Mouse (Mus musculus) lung, adult 10 weeks (tissue): ENCODE data around the gene Krt90. TPM values are rescaled to one million over a fixed set of nuclear protein-coding genes. Genes with fewer than 3 reads are reported as not detected.

Source experiments
- polyA plus RNA-seq: library from polyadenylated mRNA; stranded (reverse); fragments of 350-450 nt; fragmentation: Illumina TruSeq; extraction: RNeasy Lipid Tissue Mini Kit (QIAGEN cat#74804); gene quantifications from one replicate; pipeline ENCODE4 v1.2.3, GENCODE M21; 2014; ENCODE audit warnings: low read depth, low replicate concordance; ENCODE audit not compliant: insufficient read depth

The Krt90 gene
- not detected for polyA plus RNA-seq

GRCm38 (mm10) chr15:101562850-101563249 lies at the start of gene Krt90:
Gene Krt90 (minus strand): TSS chr15:101562950.

GRCm38 (mm10) chr15:101573796-101574345 lies 11.1 kb upstream of the Krt90 start, which contains the start of gene Krt75:
Gene Krt75 (minus strand): TSS chr15:101573904.

GRCm38 (mm10) chr15:101550567-101550966 lies 12.2 kb downstream of the Krt90 start, which contains the start of gene Krt82:
Gene Krt82 (minus strand): TSS chr15:101550667.

GRCm38 (mm10) chr15:101532720-101533119 lies 30.0 kb downstream of the Krt90 start, which contains the start of gene Krt84:
Gene Krt84 (minus strand): TSS chr15:101532820.

GRCm38 (mm10) chr15:101517161-101517560 lies 45.6 kb downstream of the Krt90 start, which contains the start of gene Gm49425:
Gene Gm49425 (minus strand): TSS chr15:101517261.

Other genes with a start within 250 kb of the Krt90 start
- gene Krt80, start 192.8 kb downstream of the Krt90 start, polyA plus RNA-seq, result 65.9 TPM
- 168 TPM for gene Krt7, start 151.9 kb downstream of the Krt90 start, polyA plus RNA-seq
- 0.25 TPM for gene Krt87, start 124.1 kb downstream of the Krt90 start, polyA plus RNA-seq
- not detected for gene Krt88, start 115.2 kb downstream of the Krt90 start, polyA plus RNA-seq
- gene Krt81, start 99.2 kb downstream of the Krt90 start, polyA plus RNA-seq, result not detected
- gene Krt86, start 89.5 kb downstream of the Krt90 start, polyA plus RNA-seq, result not detected
- not detected for gene Krt83, start 71.4 kb downstream of the Krt90 start, polyA plus RNA-seq
- not detected for gene Gm49425, start 45.7 kb downstream of the Krt90 start, polyA plus RNA-seq
- not detected for gene Krt84, start 30.1 kb downstream of the Krt90 start, polyA plus RNA-seq
- gene Krt82, start 12.3 kb downstream of the Krt90 start, polyA plus RNA-seq, result not detected
- gene Krt75, start 11.0 kb upstream of the Krt90 start, polyA plus RNA-seq, result not detected
- gene Gm5414, start 65.2 kb upstream of the Krt90 start, polyA plus RNA-seq, result not detected
- not detected for gene Gm5478, start 84.4 kb upstream of the Krt90 start, polyA plus RNA-seq
- gene Krt6b, start 117.3 kb upstream of the Krt90 start, polyA plus RNA-seq, result not detected
- not detected for gene Krt6a, start 131.4 kb upstream of the Krt90 start, polyA plus RNA-seq
- gene Krt5, start 149.9 kb upstream of the Krt90 start, polyA plus RNA-seq, result 0.23 TPM
- gene Krt71, start 180.2 kb upstream of the Krt90 start, polyA plus RNA-seq, result not detected
- not detected for gene Krt72, start 223.5 kb upstream of the Krt90 start, polyA plus RNA-seq
- gene Krt73, start 239.4 kb upstream of the Krt90 start, polyA plus RNA-seq, result not detected